Mouse (Mus musculus): ENCODE results near the gene Rabl2.

Rabl2 gene

DNA sequence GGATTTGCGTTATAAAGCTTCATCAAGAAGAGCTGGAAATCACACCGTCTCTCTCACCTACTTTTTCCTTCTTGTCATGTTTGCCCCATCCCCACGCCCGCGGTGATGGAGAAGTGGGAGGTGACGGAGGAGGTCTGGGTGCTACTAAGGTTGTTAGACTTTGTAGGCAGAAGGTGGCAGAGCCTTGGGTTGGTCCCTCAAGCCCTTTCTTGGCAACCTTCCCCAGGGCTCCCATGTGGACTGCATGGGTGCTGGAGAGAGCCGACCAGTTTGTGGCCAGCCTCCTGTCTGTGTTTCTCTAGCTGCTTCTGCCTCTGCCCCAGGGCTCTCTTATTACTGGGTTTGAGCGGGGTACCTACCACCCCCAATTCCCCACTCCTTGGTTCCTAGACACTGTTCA is 41.2 kb downstream of the Rabl2 start:
- no peak for DNase-seq (ENCODE audit: low spot score)

DNA sequence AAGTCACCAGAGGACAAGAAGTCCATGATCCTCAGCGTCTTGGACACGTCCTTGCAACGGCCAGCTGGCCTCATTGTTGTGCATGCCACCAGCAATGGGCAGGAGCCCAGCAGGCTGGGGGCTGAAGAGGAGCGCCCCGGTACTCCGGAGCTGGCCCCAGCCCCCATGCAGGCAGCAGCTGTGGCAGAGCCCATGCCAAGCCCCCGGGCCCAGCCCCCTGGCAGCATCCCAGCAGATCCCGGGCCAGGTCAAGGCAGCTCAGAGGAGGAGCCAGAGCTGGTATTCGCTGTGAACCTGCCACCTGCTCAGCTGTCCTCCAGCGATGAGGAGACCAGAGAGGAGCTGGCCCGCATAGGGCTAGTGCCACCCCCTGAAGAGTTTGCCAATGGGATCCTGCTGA is 42.9 kb downstream of the Rabl2 start:
- no peak for DNase-seq (ENCODE audit: low spot score)

DNA sequence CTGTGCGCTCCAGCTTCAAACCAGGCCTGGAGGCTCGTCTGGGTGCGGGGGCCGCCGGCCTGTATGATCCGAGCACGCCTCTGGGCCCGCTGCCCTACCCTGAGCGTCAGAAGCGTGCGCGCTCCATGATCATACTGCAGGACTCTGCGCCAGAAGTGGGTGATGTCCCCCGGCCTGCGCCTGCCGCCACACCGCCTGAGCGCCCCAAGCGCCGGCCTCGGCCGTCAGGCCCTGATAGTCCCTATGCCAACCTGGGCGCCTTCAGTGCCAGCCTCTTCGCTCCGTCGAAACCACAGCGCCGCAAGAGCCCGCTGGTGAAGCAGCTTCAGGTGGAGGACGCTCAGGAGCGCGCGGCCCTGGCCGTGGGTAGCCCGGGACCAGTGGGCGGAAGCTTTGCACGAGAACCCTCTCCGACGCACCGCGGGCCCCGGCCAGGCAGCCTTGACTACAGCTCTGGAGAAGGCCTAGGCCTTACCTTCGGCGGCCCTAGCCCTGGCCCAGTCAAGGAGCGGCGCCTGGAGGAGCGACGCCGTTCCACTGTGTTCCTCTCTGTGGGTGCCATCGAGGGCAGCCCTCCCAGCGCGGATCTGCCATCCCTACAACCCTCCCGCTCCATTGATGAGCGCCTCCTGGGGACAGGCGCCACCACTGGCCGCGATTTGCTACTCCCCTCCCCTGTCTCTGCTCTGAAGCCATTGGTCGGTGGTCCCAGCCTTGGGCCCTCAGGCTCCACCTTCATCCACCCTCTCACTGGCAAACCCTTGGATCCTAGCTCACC is 43.7 kb downstream of the Rabl2 start:
- no peak for DNase-seq (ENCODE audit: low spot score)

DNA sequence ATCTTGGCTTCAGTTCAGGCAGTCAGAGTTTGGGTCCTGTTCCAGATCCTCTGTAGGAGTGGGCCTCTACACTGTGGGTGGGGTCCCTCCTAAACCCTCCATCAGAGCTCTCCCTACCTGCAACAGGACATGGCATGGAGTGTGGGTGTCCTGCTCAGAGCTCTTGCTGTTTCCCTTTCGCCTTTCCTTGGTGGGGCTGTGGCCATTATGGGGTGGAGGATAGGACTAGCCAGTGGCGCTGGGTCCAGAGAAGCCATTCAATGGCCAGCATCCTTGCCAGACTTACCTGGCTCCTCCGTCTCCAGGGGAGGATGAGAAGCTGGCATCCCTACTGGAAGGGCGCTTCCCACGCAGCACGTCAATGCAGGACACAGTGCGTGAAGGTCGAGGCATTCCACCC is 44.4 kb downstream of the Rabl2 start:
- DNase-seq (ENCODE audit: low spot score) = no peak

DNA sequence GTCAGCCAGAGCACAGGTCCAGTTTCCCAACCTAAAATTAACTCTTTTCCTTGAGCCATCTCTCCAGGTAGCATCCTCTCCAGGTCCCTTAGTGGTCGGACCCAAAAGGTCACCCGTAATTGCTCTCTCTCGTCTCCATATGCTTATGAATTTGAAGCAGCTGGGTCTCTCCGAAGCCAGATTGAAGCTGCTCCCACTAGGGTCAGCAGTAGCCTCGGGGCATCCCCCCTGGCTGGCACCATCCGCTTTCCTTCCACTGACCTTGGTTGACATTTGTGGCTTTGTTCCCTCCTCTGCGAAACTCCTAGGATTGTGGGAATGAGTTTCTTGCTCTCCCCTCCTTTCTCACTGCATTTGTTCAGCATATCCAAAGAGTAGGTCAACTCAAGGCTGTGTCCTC is 47.6 kb downstream of the Rabl2 start:
- no peak for DNase-seq (ENCODE audit: low spot score)

DNA sequence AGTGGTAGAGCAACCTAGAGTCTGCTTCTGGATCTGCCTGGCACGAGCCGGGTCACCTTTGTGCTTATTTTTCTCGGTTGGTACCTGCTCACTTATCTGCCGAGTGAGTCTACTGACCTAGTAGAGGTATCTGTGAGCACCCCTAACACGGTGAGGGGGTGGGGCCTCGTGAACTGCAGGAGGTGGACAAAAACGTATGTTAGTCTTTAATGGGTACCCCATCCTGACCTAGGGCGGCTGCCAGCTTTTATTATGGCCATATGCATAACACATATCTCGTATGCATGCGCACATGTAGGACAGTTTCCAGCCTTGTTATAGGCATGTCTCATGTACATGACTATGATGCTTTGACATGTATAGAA is 57.9 kb downstream of the Rabl2 start:
- no peak for DNase-seq (ENCODE audit: low spot score)

DNA sequence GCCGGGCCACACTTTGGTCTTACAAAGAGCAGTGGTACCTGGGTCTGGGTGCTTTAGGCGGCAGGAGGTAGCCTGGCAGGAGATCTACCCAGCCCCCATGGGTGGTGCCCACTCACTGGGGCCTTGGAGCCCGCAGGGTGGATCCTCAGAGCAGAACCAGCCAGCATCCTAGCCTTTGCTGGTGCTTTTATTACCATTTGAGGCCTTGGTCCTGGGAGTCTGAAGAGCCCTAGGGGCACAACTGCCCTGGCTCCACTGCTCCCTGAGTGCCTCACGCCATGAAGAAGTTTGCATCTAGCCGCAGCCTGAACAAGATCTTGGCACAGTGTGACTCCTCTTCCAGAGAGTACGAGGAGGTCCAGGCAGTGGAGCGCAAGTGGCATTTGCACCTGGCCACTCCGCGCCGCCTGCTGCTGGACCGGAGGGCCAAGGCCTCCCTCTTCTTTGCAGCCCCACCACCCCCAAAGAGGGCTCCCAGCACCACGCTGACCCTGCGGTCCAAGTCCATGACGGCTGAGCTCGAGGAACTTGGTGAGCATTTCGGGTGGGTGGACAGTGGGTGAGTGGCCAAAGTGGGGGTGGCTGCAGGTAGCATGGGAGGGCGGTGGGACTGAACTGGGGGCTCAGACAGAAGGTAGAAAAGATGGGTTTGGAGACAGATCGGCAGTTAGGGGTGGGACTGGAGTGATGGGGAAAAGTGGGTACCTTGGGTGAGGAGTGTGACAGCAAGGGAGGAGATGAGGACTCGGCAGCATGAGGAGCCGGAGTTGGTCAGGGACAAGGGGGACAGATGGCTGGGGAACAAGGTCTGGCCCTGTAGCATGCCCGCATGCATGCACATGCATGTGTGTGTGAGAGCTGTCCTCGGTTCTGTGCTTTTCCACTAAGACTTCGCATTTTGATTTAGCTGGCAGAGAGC is 58.5 kb downstream of the Rabl2 start:
- no peak for DNase-seq (ENCODE audit: low spot score)
